Mouse (Mus musculus): Measurements from ENCODE around the gene Hipk4. TPM values are rescaled to one million over a fixed set of nuclear protein-coding genes. Genes with fewer than 3 reads are reported as not detected.

Hipk4 gene
- total RNA-seq (2021) = under 1 TPM; 0.07 to 0.08 TPM
- long read RNA-seq, experiment 1 = 0 reads
- long read RNA-seq, experiment 2 = 0 reads

GRCm38 (mm10) chr7:27522967-27523366 is at the start of gene Hipk4:
Gene Hipk4, plus strand, starts transcription at chr7:27523267.
- no peak for DNase-seq
- intact Hi-C loops (cut with DNase I) = no loop called here

- DNase-seq = no peak
- intact Hi-C loops (cut with DNase I) = no loop called here
Measured at GRCm38 (mm10) chr7:27473835-27474489, 49.1 kb upstream of the Hipk4 start.

DNA sequence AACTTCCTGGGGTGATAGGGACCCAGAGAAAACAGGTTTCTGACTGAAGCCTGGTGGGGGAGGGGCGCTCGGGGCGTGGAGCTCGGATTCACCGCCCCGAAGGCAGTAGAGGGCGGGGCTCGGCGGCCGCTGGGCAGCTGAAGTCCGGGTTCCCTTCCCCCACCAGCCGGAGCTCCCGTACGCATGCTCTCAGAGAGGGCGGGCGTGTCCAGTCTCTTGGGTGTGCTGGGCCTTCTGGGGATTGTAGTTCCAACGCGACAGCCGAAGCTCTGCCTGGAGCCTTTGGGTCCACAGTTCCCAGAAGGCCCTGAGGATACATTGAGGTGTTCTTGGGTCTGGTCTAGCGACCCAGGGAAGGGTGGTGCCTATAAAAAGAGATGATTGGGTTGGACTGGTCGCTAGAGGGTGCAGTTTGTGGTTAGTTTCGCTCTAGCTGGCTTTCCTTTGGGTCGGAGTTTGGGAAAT is 48.5 kb upstream of the Hipk4 start:
- intact Hi-C loops (cut with DNase I) = no loop called here
- DNase-seq = peak; percentile 95 to 98

DNA sequence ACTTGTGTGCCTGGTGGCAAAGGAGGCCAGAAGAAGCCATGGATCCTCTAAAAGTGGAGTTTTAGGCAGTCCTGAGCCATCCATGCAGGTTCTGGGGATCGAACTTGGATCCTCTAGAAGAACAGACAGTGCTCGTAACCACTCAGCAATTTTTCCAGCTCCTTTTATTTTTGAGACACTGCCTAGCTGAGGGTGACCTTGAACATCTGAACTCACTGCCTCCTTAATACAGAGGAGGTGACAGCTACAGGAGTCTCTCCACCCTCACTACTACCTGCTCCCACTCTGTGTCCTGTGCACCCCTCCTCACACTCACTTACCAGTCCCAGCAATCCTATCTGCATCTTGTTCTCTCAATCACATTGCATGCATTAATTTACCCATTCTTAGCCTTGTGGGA is 47.5 kb upstream of the Hipk4 start:
- DNase-seq = no peak
- intact Hi-C loops (cut with DNase I) = no loop called here

DNA sequence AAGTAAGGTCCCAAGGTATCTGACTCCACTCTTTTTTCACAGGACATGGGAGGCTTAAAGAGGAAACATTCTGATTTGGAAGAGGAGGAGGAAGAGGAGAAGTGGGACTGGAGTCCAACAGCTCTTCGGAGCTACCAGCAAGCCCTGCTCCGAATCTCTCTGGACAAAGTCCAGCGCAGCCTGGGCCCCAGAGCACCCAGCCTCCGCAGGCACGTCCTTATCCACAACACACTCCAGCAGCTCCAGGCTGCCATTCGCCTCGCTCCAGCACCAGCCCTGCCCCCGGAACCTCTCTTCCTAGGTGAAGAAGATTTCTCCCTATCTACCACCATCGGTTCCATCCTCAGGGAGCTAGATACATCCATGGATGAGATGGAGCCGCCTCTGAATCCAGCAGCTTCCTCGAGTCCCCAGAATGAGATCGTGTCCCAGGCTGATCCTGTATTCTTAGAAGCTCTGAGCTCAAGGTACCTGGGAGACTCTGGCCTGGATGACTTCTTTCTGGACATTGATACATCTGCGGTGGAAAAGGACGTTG is 46.9 kb upstream of the Hipk4 start:
- intact Hi-C loops (cut with DNase I) = no loop called here
- DNase-seq = no peak

- no peak for DNase-seq
- intact Hi-C loops (cut with DNase I) = no loop called here
Measured at GRCm38 (mm10) chr7:27478561-27478960, 44.5 kb upstream of the Hipk4 start.

DNA sequence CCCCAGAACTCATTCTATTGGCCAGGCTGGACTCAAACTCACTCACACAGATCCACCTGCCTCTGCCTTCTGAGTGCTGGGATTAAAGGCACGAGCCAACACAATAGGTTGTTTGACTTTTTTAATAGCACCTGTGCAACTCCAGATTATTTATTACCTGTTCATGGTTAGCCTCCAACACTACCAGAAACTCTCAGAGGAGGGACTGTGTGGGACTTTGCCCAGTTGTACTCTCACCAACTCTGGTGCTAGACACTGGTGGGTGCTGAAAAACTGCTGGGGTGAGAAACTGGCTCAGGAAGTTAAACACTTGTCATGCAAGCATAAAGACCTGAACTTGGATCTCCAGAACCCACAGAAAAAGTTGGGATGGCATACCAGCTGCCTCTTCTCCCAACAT is 43.3 kb upstream of the Hipk4 start:
- DNase-seq = no peak
- intact Hi-C loops (cut with DNase I) = no loop called here

- no peak for DNase-seq
- intact Hi-C loops (cut with DNase I) = no loop called here
Measured at GRCm38 (mm10) chr7:27480506-27480905, 42.6 kb upstream of the Hipk4 start.

GRCm38 (mm10) chr7:27480927-27481626 is 42.0 kb upstream of the Hipk4 start:
- no peak for DNase-seq
- intact Hi-C loops (cut with DNase I) = no loop called here

DNA sequence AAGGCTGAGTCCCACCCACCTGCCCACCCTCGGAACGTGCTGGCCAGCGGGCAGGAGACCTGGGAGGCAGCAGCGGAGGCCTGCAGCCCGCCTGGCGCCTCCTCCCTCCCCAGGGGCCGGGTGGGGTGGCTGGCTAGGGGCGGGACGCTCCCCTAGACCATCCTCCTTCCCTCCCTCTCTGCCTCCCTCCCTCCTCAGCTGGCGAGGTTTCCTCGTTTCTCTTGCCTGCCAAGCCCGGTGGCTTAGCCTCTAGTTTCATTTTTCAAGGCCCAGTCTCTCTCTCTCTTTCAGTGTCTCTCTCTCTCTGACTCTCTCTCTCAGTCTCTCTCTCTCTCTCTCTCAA is 41.5 kb upstream of the Hipk4 start:
- intact Hi-C loops (cut with DNase I) = no loop called here

DNA sequence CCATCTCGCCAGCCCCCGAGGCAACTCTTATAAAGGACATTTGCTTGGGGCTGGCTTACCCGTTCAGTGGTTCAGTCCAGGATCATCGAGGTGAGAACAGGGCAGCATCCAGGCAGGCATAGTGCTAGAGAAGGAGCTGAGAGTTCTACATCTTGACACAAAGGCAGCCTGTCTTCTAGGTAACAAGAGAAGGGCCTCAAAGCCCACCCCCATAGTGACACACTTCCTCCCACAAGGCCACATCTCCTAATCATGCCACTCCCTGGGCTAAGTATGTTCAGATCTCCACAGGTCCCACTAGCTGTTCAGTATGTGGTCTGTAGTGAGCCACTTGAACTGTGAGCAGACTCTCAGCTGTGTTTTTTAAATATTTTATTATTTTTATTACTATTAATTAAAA is 39.2 kb upstream of the Hipk4 start:
- intact Hi-C loops (cut with DNase I) = no loop called here
- no peak for DNase-seq

More for the DNA sequence above, 41.5 kb upstream of the Hipk4 start:
- DNase-seq = peak; percentile 85 to 96

DNA sequence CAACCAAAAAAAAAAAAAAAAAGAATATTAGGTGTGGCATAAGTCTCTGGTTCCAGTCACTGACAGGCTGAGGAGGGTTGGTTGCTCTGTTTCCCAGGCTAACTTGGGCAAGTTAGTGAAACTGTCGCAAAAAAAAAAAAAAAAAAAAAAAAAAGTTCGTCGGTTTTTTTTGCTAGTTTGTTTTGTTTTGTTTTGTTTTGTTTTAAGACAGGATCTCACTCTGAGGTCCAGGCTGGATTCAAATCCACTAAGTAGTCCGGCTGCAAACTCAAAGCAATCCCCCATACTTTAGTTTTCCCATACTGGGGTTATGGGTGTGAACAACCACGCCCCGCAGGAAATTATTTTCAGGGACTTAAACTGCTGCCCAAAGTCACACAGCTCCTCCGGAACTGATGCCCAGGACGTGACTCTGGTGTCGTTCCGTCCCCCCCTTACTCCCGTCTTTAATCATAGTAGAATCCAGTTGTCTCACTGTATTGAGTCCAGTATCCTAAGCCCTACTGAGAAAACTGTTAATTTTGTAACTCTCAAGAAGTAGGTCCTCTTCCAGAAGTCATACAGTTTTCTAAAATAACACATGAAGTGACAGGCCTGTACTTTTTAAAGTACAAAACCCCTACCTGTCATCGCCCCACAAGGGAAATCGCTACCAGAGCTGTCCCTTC is 36.8 kb upstream of the Hipk4 start:
- no peak for DNase-seq
- intact Hi-C loops (cut with DNase I) = no loop called here

DNA sequence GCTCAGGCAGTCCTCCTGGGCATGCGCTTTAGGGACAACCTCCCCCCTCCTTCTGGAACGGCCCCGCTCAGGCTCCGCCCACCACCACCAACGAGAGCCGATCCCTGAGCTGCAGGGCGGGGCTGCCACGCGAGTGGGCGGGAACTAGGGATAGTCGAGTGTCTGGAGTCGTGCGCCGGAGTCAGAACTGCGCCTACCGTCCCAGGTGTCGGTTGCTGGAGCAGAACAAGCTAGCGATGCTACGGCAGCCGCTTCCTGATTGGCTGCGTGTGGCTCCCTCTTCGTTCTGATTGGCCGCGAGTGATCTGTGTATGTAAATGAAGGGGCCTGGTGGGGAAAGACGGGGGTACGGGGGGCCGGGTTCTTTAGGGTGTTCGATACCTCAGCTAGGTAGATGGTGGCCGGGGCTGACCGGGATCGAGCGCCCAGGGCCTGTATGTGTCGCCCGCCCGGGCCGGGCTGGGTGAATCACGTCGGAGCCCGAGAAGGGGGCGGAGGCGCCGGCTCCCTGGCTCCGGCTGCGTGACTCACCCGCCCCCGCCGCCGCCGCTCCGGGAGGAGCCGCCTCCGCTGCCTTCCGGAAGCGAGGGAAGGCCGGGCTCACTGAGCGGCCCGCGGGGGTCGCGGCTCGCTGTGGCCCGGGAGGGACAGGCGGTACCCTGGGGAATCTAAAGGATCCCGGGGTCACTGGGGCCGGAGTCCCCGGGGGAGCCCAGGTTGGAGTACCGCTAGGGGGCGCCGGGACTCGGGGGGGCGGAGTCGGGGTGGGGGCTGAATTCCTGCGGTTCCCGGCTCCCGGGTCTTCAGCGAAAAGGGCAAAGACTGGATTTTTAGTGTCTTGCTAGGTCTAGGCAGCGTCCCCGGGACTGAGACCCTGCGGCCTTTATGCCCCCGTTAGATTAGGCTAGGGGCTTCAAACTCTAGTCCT is 36.0 kb upstream of the Hipk4 start, which contains the start of gene Sertad1:
Gene Sertad1 (plus strand): TSS at position 141 of the 928 bp plus-strand sequence.
- DNase-seq = peak; percentile 99 to 100
- intact Hi-C loops (cut with DNase I) = no loop called here

- DNase-seq = peak in 1 of 2 experiments; percentile 54
- intact Hi-C loops (cut with DNase I) = no loop called here
Measured at GRCm38 (mm10) chr7:27487740-27488268, 35.3 kb upstream of the Hipk4 start.

DNA sequence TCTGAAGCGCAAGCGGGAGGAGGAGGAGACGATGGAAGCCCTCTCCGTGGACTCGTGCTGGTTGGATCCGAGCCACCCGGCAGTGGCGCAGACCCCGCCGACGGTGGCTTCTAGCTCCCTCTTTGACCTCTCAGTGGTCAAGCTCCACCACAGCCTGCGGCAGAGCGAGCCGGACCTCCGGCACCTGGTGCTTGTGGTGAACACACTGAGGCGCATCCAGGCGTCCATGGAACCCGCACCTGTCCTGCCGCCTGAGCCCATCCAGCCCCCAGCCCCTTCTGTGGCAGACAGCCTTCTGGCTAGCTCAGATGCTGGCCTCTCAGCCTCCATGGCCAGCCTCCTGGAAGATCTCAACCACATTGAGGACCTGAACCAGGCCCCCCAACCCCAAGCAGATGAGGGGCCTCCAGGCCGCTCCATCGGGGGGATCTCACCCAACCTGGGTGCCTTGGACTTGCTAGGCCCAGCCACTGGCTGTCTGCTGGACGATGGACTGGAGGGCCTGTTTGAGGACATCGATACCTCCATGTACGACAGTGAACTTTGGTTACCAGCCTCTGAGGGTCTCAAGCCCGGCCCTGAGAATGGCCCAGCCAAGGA is 33.7 kb upstream of the Hipk4 start:
- intact Hi-C loops (cut with DNase I) = no loop called here
- DNase-seq = no peak

DNA sequence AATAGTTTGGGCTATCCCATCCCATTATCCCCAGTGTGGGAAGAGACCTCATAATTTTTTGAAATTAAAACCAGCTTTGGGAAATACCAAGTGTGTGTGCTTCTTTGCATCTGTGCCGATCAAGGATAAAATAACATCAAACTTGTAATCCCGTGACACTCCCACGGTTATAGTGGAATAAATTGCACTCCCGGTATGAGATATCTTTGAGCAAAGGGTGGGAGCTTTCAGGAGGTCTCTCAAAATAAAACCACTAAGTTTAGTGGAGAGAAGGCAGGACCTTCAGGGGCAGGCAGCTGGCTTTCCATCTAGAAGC is 32.9 kb upstream of the Hipk4 start:
- intact Hi-C loops (cut with DNase I) = no loop called here
- DNase-seq = no peak

DNA sequence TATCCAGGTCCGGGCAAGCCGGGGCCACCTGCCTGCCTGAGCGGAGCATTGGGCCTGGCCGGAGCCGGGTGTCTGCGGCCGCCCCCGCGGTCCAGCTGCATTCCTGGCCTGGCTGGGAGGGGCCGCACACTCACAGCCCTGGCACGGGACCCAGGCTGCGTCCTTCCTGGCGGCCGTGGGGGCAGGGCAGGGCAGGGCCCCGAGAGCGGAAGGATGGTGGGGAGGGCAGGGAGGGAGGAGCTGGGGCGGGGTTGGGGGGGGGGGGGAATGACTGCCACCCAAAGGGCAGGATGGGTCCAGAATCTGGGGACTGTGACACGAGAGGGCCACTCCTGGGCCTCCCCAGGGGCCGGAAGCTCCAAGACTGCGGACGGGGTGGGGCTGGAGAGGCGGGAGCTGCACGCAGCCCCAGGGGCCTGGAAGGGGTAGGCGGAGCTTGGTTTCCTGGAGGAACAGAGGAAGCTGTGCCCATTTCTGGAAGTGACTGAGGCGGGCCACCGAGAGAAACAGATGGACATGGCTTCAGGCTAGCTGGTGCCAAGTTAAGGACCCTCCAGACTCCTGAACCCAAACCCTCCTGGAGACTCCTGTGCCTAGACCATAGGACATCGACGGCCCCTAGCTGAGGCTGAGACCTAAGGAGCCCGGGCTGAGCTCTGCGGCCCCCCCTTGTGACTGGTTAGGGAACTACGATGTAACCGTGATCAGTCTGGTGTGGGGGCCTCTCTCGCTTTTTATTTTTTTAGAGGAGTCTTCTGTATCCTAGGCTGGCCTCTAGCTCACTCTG is 32.3 kb upstream of the Hipk4 start:
- intact Hi-C loops (cut with DNase I) = no loop called here
- peak; percentile 92 to 96 for DNase-seq

DNA sequence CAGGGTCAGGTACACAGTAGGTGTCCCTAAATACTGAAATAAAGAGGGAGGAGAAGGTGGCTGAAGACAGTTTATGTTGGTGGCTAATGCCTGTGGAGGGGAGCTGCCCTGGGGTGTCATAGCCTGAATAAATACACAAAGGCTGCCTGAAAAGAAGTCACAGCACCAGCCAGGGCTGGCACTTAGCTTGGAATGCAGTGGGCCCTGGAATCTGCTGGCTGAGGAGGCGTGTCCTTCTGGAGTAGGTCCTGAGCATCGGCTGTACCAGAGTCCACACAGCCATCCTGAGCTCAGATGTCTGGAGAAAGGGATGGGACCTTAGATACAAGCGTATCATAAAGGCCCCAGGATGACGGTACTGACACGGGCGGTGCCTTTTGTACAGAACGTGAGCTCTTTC is 31.2 kb upstream of the Hipk4 start:
- no peak for DNase-seq
- intact Hi-C loops (cut with DNase I) = no loop called here

DNA sequence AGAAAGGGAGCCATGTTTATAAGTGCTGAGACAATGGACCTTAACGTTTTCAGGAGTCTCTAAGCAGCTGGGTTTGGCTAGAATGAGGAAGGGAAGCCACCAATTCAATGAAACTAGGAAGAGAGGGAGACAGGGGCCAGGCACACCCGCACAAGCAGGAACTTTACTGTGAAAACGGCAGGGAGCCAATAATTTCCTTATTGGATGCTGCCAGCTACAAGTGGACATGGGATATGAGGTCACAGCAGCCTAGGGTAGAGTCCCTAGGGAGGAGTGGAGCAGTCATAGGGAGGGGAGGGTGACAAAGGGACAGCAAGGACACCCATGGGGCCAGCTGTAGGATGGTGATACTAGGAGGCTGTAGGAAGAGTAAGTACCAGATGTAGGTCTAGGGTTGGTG is 30.0 kb upstream of the Hipk4 start:
- DNase-seq = no peak
- intact Hi-C loops (cut with DNase I) = no loop called here
